Mouse (Mus musculus): Measurements from ENCODE around the gene Vps39. TPM values are rescaled to one million over a fixed set of nuclear protein-coding genes. Genes with fewer than 3 reads are reported as not detected.

Gene Vps39
- total RNA-seq, 4 experiments from 2014 or later, result 56.3 to 75.8 (median 70.1) TPM

- DNase-seq, result no peak
These were observed 56.8 kb downstream of the Vps39 start for GRCm38 (mm10) chr2:120296160-120296559.

- peak; percentile 66 for DNase-seq
These were observed 61.4 kb downstream of the Vps39 start for GRCm38 (mm10) chr2:120291471-120292078.

- DNase-seq, result no peak
These were observed 63.9 kb downstream of the Vps39 start, which contains the start of gene Pla2g4d for GRCm38 (mm10) chr2:120288995-120289394. Gene Pla2g4d (minus strand): TSS chr2:120289197.

- no peak for DNase-seq
These were observed 64.5 kb downstream of the Vps39 start for GRCm38 (mm10) chr2:120288401-120288800.

GRCm38 (mm10) chr2:120285639-120286038 lies 67.3 kb downstream of the Vps39 start:
- DNase-seq, result no peak

GRCm38 (mm10) chr2:120284705-120285104 lies 68.2 kb downstream of the Vps39 start:
- DNase-seq, result no peak

GRCm38 (mm10) chr2:120284094-120284493 lies 68.8 kb downstream of the Vps39 start:
- peak; percentile 67 for DNase-seq

GRCm38 (mm10) chr2:120283550-120283949 lies 69.4 kb downstream of the Vps39 start:
- DNase-seq, result peak; percentile 85

GRCm38 (mm10) chr2:120281221-120281620 lies 71.7 kb downstream of the Vps39 start:
- no peak for DNase-seq

GRCm38 (mm10) chr2:120279961-120280360 lies 73.0 kb downstream of the Vps39 start:
- no peak for DNase-seq

GRCm38 (mm10) chr2:120276951-120277350 lies 76.0 kb downstream of the Vps39 start:
- no peak for DNase-seq

GRCm38 (mm10) chr2:120268635-120269034 lies 84.3 kb downstream of the Vps39 start:
- no peak for DNase-seq

Other genes with a start within 250 kb of the Vps39 start
- gene Ehd4, start 198.5 kb downstream of the Vps39 start, total RNA-seq (2022), result 10 to 100 TPM; 44.4 to 84.5 (median 63.0) TPM
- gene Pla2g4e, start 107.8 kb downstream of the Vps39 start, total RNA-seq (2022), result 1 to 10 TPM in 2 of 4 experiments, under 1 TPM in 2; 0.35 to 1.3 (median 0.99) TPM
- under 1 TPM in 1 of 4 experiments, not detected in 3; 0.10 TPM for gene Pla2g4d, start 63.9 kb downstream of the Vps39 start, total RNA-seq (2022)
- gene Pla2g4f, start 39.0 kb downstream of the Vps39 start, total RNA-seq (2022), result not detected
- 10 to 100 TPM; 41.0 to 49.5 (median 44.7) TPM for gene Ganc, start 50.8 kb upstream of the Vps39 start, total RNA-seq (2022)
- 10 to 100 TPM; 48.4 to 61.4 (median 53.4) TPM for gene Tmem87a, start 51.0 kb upstream of the Vps39 start, total RNA-seq (2022)
- under 1 TPM; 0.17 to 0.52 (median 0.30) TPM for gene Capn3, start 102.9 kb upstream of the Vps39 start, total RNA-seq (2022)
- gene Zfp106, start 210.7 kb upstream of the Vps39 start, total RNA-seq (2022), result 100 to 1,000 TPM in 3 of 4 experiments, 10 to 100 TPM in 1; 98.6 to 120 (median 107) TPM
- 10 to 100 TPM; 54.4 to 73.3 (median 64.1) TPM for gene Snap23, start 214.5 kb upstream of the Vps39 start, total RNA-seq (2022)

Measured in adrenal gland, adult 8-10 months (tissue).